Mouse (Mus musculus) colon, adult 2 months (tissue): ENCODE results near the gene Krtap4-8. TPM values are rescaled to one million over a fixed set of nuclear protein-coding genes. Genes with fewer than 3 reads are reported as not detected.

Experiments
- polyA plus RNA-seq: library from polyadenylated mRNA; depleted of rRNA; stranded (reverse); fragments of >200 nt; gene quantifications from 2 replicates; pipeline ENCODE4 v1.2.3, GENCODE M21; 2012; rRNA removed

The Krtap4-8 gene
- polyA plus RNA-seq = not detected in 2 replicates

DNA sequence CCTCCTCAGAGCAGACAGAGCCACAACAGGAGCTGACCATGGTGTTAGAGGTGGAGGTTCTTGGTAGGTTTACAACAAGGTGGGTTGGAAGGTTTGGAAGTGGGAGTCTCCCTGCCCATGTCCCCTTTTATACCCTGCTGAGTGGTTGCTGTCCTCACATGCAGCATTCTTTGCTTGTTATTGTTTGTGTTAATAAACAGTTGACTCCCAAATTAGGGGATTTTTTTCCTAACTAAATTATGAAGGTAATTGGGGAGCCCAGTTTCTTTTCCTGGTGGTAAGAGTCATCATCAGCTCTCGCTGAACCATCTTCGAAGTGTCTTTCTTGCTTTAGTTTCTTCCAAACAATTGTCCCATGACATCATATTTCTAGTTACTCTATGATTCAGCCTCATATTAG lies at the start of gene Krtap4-8:
Krtap4-8 (minus strand) TSS at position 101 of the 400 bp plus-strand sequence.

DNA sequence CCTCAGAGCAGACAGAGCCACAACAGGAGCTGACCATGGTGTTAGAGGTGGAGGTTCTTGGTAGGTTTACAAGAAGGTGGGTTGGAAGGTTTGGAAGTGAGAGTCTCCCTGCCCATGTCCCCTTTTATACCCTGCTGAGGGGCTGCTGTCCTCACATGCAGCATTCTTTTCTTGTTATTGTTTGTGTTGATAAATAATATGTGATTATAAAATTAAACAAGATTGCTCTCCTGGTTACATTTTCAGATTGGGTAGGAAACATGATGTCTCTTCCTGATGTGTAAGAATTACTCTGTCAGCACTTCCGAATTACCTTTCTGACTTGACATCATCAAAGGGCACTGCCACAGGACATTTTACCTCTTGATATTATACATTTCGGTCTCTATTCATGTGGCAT lies 35.1 kb upstream of the Krtap4-8 start, which contains the start of gene Gm11564:
Gm11564 (minus strand) TSS at position 101 of the 400 bp plus-strand sequence.

DNA sequence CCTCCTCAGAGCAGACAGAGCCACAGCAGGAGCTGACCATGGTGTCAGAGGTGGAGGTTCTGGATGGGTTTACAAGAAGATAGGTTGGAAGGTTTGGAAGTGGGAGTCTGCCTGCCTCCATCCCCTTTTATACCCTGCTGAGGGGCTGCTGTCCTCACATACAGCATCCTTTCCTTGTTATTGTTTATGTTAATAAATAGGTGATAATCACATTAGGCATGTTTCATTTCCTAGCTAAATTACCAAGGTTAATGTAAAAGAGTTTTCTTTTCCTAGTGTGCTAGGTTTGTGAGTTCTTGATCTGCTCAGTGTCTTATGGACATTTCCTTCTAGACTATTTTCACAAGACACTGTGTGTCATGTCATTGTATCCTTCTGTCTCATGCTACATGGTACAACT lies 29.3 kb upstream of the Krtap4-8 start, which contains the start of gene Krtap4-13:
Krtap4-13 (minus strand) TSS at position 101 of the 400 bp plus-strand sequence.

DNA sequence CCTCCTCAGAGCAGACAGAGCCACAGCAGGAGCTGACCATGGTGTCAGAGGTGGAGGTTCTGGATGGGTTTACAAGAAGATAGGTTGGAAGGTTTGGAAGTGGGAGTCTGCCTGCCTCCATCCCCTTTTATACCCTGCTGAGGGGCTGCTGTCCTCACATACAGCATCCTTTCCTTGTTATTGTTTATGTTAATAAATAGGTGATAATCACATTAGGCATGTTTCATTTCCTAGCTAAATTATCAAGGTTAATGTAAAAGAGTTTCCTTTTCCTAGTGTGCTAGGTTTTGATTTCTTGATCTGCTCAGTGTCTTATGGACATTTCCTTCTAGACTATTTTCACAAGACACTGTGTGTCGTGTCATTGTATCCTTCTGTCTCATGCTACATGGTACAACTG lies 23.8 kb upstream of the Krtap4-8 start, which contains the start of gene Gm11554:
Gm11554 (minus strand) TSS at position 101 of the 400 bp plus-strand sequence.

DNA sequence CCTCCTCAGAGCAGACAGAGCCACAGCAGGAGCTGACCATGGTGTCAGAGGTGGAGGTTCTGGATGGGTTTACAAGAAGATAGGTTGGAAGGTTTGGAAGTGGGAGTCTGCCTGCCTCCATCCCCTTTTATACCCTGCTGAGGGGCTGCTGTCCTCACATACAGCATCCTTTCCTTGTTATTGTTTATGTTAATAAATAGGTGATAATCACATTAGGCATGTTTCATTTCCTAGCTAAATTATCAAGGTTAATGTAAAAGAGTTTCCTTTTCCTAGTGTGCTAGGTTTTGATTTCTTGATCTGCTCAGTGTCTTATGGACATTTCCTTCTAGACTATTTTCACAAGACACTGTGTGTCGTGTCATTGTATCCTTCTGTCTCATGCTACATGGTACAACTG lies 18.3 kb upstream of the Krtap4-8 start, which contains the start of gene Gm11569:
Gm11569 (minus strand) TSS at position 101 of the 400 bp plus-strand sequence.

DNA sequence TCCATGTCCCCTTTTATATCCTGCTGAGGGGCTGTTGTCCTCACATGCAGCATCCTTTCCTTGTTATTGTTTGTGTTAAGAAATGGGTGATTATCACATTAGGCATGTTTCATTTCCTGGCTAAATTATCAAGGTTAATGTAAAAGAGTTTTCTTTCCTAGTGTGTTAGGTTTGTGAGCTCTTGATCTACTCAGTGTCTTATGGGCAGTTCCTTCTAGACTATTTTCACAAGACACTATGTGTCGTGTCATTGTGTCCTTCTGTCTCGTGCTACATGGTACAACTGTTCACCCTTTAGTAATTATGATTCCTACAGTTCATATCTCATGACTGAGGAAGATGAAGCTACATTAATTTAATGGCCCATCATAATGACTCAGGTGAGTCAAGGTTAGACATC lies 12.9 kb upstream of the Krtap4-8 start, which contains the start of gene Gm11596:
Gm11596 (minus strand) TSS at position 101 of the 400 bp plus-strand sequence.

DNA sequence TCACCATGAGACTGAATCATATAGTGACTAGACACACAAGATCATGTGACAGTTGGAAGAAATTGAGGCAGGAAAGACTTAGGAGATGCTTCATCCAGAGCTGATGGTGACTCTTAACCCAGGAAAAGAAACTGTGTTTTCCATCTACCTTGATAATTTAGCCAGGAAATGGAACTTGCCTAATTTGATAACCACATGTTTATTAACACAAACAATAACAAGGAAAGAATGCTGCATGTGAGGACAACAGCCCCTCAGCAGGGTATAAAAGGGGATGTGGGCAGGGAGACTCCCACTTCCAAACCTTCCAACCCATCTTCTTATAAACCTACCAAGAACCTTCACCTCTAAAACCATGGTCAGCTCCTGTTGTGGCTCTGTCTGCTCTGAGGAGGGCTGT lies 4.4 kb upstream of the Krtap4-8 start, which contains the start of gene Krtap4-9:
Krtap4-9 (plus strand) TSS at position 301 of the 400 bp plus-strand sequence.

DNA sequence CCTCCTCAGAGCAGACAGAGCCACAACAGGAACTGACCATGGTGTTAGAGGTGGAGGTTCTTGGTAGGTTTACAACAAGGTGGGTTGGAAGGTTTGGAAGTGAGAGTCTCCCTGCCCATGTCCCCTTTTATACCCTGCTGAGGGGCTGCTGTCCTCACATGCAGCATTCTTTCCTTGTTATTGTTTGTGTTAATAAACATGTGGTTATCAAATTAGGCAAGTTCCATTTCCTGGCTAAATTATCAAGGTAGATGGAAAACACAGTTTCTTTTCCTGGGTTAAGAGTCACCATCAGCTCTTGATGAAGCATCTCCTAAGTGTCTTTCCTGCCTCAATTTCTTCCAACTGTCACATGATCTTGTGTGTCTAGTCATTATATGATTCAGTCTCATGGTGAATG lies 7.7 kb downstream of the Krtap4-8 start, which contains the start of gene Gm11595:
Gm11595 (minus strand) TSS at position 101 of the 400 bp plus-strand sequence.

DNA sequence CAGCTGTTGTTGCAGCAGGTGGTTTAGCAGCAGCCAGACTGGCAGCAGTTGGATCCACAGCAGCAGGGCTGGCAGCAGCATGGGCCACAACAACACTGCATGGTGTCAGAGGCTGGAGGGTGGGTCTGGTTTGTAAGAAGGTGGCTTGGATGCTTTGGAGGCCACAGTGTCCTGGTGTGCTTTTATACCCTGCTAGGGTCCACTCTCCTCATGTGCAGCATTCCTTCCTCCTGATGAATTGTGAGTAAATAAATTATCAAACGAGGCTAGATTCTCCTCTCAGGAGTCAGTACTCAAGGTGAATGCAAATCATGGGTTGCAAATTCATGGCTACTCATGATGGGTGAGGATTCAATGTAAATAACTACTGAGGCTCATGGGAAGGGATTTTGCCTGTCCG lies 46.3 kb downstream of the Krtap4-8 start, which contains the start of gene Gm14180:
Gm14180 (minus strand) TSS at position 101 of the 400 bp plus-strand sequence.

Other genes with a start within 250 kb of the Krtap4-8 start
- gene Krt40, start 237.5 kb downstream of the Krtap4-8 start, polyA plus RNA-seq = not detected in 2 replicates
- gene Krtap3-3, start 229.8 kb downstream of the Krtap4-8 start, polyA plus RNA-seq = not detected in 2 replicates
- not detected in 2 replicates for gene Krtap3-2, start 223.9 kb downstream of the Krtap4-8 start, polyA plus RNA-seq
- gene Gm11939, start 221.2 kb downstream of the Krtap4-8 start, polyA plus RNA-seq = not detected in 2 replicates
- gene Krtap3-1, start 214.1 kb downstream of the Krtap4-8 start, polyA plus RNA-seq = 3.7 and 4.5 TPM in 2 replicates
- not detected in 2 replicates for gene Krtap1-5, start 199.7 kb downstream of the Krtap4-8 start, polyA plus RNA-seq
- not detected in 2 replicates for gene Krtap1-4, start 197.1 kb downstream of the Krtap4-8 start, polyA plus RNA-seq
- not detected in 2 replicates for gene Krtap1-3, start 189.4 kb downstream of the Krtap4-8 start, polyA plus RNA-seq
- gene Krtap9-3, start 182.6 kb downstream of the Krtap4-8 start, polyA plus RNA-seq = not detected in 2 replicates
- not detected in 2 replicates for gene Gm11938, start 177.4 kb downstream of the Krtap4-8 start, polyA plus RNA-seq
- not detected in 2 replicates for gene Gm11937, start 170.5 kb downstream of the Krtap4-8 start, polyA plus RNA-seq
- gene Krtap2-4, start 165.9 kb downstream of the Krtap4-8 start, polyA plus RNA-seq = not detected in 2 replicates
- 1.3 TPM in 1 of 2 replicates, not detected in the other for gene Gm11562, start 160.3 kb downstream of the Krtap4-8 start, polyA plus RNA-seq
- not detected in 2 replicates for gene Krtap4-1, start 152.5 kb downstream of the Krtap4-8 start, polyA plus RNA-seq
- not detected in 2 replicates for gene Krtap4-2, start 145.6 kb downstream of the Krtap4-8 start, polyA plus RNA-seq
- gene Krtap4-7, start 136.6 kb downstream of the Krtap4-8 start, polyA plus RNA-seq = not detected in 2 replicates
- not detected in 2 replicates for gene Gm11555, start 130.5 kb downstream of the Krtap4-8 start, polyA plus RNA-seq
- gene Gm11563, start 121.7 kb downstream of the Krtap4-8 start, polyA plus RNA-seq = not detected in 2 replicates
- gene Krtap4-6, start 114.7 kb downstream of the Krtap4-8 start, polyA plus RNA-seq = not detected in 2 replicates
- gene Gm14190, start 90.0 kb downstream of the Krtap4-8 start, polyA plus RNA-seq = not detected in 2 replicates
- gene Gm14180, start 46.4 kb downstream of the Krtap4-8 start, polyA plus RNA-seq = not detected in 2 replicates
- not detected in 2 replicates for gene Gm11595, start 7.8 kb downstream of the Krtap4-8 start, polyA plus RNA-seq
- not detected in 2 replicates for gene Krtap4-9, start 4.5 kb upstream of the Krtap4-8 start, polyA plus RNA-seq
- not detected in 2 replicates for gene Gm11596, start 12.8 kb upstream of the Krtap4-8 start, polyA plus RNA-seq
- gene Gm11569, start 18.2 kb upstream of the Krtap4-8 start, polyA plus RNA-seq = 0.33 TPM in 1 of 2 replicates, not detected in the other
- not detected in 2 replicates for gene Gm11554, start 23.7 kb upstream of the Krtap4-8 start, polyA plus RNA-seq
- not detected in 2 replicates for gene Krtap4-13, start 29.2 kb upstream of the Krtap4-8 start, polyA plus RNA-seq
- gene Gm11564, start 35.0 kb upstream of the Krtap4-8 start, polyA plus RNA-seq = not detected in 2 replicates
- not detected in 2 replicates for gene 2300003K06Rik, start 57.4 kb upstream of the Krtap4-8 start, polyA plus RNA-seq
- gene Krtap4-16, start 70.9 kb upstream of the Krtap4-8 start, polyA plus RNA-seq = 0.13 TPM in 1 of 2 replicates, not detected in the other
- not detected in 2 replicates for gene Gm11568, start 77.2 kb upstream of the Krtap4-8 start, polyA plus RNA-seq
- gene Gm11559, start 83.8 kb upstream of the Krtap4-8 start, polyA plus RNA-seq = not detected in 2 replicates
- not detected in 2 replicates for gene Krtap9-1, start 92.7 kb upstream of the Krtap4-8 start, polyA plus RNA-seq
- gene Gm11567, start 98.5 kb upstream of the Krtap4-8 start, polyA plus RNA-seq = not detected in 2 replicates
- not detected in 2 replicates for gene Krtap31-1, start 127.2 kb upstream of the Krtap4-8 start, polyA plus RNA-seq
- gene Gm11565, start 134.0 kb upstream of the Krtap4-8 start, polyA plus RNA-seq = not detected in 2 replicates
- gene Krtap31-2, start 155.6 kb upstream of the Krtap4-8 start, polyA plus RNA-seq = not detected in 2 replicates
- gene Krtap9-5, start 167.8 kb upstream of the Krtap4-8 start, polyA plus RNA-seq = not detected in 2 replicates
- not detected in 2 replicates for gene Krtap29-1, start 198.3 kb upstream of the Krtap4-8 start, polyA plus RNA-seq
- gene Krtap16-1, start 205.9 kb upstream of the Krtap4-8 start, polyA plus RNA-seq = not detected in 2 replicates
- gene Krtap17-1, start 213.3 kb upstream of the Krtap4-8 start, polyA plus RNA-seq = 0.32 TPM in 1 of 2 replicates, not detected in the other
- not detected in 2 replicates for gene Krt33a, start 235.5 kb upstream of the Krtap4-8 start, polyA plus RNA-seq
- not detected in 2 replicates for gene Krt33b, start 249.2 kb upstream of the Krtap4-8 start, polyA plus RNA-seq